Mouse (Mus musculus): ENCODE data around the gene Atf3. TPM values are rescaled to one million over a fixed set of nuclear protein-coding genes. Genes with fewer than 3 reads are reported as not detected.

The Atf3 gene
- polyA plus RNA-seq, 1 experiment from 2014 or later, result 4.6 TPM

DNA sequence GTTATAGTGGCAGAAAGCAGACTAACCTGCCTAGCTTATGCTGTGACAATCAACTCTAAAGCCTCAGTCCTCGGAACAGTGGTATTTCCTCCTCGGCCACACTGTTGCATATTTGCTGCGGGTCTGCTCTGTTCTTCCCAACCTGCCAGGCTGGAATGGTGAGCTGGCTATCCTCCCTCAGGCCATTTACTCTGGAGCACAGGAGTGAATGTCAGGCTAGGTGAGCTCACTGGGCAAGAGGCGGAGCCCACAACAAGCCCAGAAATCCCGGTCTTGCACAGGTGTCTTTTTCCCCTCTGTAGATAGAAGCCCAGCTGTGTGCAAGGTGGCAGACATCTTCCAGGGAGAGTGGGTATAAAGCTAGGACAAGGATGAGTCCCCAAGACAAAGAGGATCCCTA, 13.0 kb downstream of the Atf3 start:
- peak; percentile 2 for DNase-seq (ENCODE audit: low spot score, missing footprints)

DNA sequence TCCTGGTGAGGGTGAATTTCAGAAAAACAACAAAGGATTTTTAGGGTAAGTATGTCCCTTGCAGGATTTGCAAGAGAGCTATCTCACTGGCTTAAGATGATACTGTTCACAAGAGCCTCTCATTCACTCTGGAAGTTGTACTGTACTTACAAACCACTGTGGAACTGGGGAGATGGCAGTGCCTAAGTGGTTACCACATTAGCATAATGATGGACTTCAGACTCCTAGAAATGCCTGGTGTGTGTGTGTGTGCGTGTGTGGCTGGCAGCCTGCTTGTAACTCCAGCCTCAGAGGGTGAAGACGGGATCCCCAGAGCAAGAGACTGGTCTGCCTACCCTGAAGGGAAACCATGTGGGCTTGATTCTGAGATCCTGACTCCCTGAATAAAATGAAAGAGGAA, 14.3 kb downstream of the Atf3 start:
- no peak overlapping the region for H3K9ac ChIP-seq (ENCODE audit: low read length)
- no peaks in the 10 kb centered on the region for H3K4me1 ChIP-seq (ENCODE audit: control insufficient read depth, insufficient read depth, low read length)
- no peak overlapping the region for H3K27ac ChIP-seq (ENCODE audit: low read depth, low read length)
- H3K27me3 ChIP-seq (ENCODE audit: control insufficient read depth, insufficient read depth, low read length), result no peaks in the 10 kb centered on the region
- 76% methylated on average over 2 of the region's 2 CpGs for WGBS
- H3K4me3 ChIP-seq (ENCODE audit: low read depth, low read length), result no peak overlapping the region
- DNase-seq (ENCODE audit: low spot score, missing footprints) (peak; percentile 65), ATAC-seq (ENCODE audit: low FRiP score) (no peak)
- no peaks in the 10 kb centered on the region for H3K9me3 ChIP-seq (ENCODE audit: control insufficient read depth, low read length)
- H3K36me3 ChIP-seq (ENCODE audit: control insufficient read depth, insufficient read depth, low read length), result no peaks in the 10 kb centered on the region
- no peak overlapping the region for H3K4me2 ChIP-seq

More for the DNA sequence above, 13.0 kb downstream of the Atf3 start:
- Histone ChIP-seq H3K4me1 (ENCODE audit: control insufficient read depth, insufficient read depth, low read length) (no peaks in the 10 kb centered on the region), H3K4me2 (no peak overlapping the region), H3K27me3 (ENCODE audit: control insufficient read depth, insufficient read depth, low read length) (no peaks in the 10 kb centered on the region), H3K9me3 (ENCODE audit: control insufficient read depth, low read length) (no peaks in the 10 kb centered on the region), H3K9ac (ENCODE audit: low read length) (no peak overlapping the region), H3K4me3 (ENCODE audit: low read depth, low read length) (no peak overlapping the region), H3K27ac (ENCODE audit: low read depth, low read length) (no peak overlapping the region), H3K36me3 (ENCODE audit: control insufficient read depth, insufficient read depth, low read length) (no peaks in the 10 kb centered on the region)
- 81% methylated on average over 5 of the region's 5 CpGs for WGBS
- ATAC-seq (ENCODE audit: low FRiP score), result no peak

DNA sequence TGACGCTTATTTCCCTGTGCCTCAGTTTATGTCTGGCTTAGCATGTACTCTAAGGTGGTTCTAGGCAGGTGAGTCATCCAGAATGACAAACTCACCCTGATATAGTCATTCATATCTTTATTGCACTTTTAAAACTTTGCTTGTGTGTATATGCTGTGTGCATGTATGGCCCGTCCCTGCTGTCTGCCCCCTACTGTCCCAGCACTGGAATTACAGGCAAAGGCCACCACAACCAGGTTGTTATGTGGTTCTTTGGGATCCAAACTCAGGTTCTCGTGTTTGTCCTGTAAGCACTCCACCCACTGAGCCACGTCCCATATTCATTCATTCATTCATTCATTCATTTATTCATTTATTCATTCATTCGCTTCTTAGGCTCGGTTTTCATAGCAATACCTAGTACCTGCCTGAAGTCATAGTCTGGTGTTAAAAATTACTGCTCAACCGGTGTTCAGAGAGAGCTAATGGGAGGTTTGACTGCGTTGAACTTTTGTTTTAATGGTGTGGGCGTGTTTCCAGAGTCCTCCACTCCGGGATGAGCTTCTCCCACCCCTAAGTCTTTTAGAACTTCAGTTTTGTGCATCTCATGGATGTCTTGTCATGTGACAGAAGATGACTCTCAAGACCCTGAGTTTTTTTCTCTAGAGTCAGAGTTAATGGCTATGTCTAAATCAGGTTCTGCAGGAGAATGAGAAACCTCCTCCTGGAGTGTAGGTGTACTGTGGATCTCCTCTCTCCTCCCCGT, 15.5 kb downstream of the Atf3 start:
- Histone ChIP-seq H3K27ac (ENCODE audit: low read depth, low read length) (no peak overlapping the region), H3K9me3 (ENCODE audit: control insufficient read depth, low read length) (no peaks in the 10 kb centered on the region), H3K9ac (ENCODE audit: low read length) (no peak overlapping the region), H3K4me2 (no peak overlapping the region), H3K36me3 (ENCODE audit: control insufficient read depth, insufficient read depth, low read length) (no peaks in the 10 kb centered on the region), H3K4me1 (ENCODE audit: control insufficient read depth, insufficient read depth, low read length) (no peaks in the 10 kb centered on the region), H3K4me3 (ENCODE audit: low read depth, low read length) (no peak overlapping the region), H3K27me3 (ENCODE audit: control insufficient read depth, insufficient read depth, low read length) (no peaks in the 10 kb centered on the region)
- DNase-seq (ENCODE audit: low spot score, missing footprints), result peak; percentile 69
- WGBS, result 87% methylated on average over 11 of the region's 11 CpGs
- no peak for ATAC-seq (ENCODE audit: low FRiP score)

DNA sequence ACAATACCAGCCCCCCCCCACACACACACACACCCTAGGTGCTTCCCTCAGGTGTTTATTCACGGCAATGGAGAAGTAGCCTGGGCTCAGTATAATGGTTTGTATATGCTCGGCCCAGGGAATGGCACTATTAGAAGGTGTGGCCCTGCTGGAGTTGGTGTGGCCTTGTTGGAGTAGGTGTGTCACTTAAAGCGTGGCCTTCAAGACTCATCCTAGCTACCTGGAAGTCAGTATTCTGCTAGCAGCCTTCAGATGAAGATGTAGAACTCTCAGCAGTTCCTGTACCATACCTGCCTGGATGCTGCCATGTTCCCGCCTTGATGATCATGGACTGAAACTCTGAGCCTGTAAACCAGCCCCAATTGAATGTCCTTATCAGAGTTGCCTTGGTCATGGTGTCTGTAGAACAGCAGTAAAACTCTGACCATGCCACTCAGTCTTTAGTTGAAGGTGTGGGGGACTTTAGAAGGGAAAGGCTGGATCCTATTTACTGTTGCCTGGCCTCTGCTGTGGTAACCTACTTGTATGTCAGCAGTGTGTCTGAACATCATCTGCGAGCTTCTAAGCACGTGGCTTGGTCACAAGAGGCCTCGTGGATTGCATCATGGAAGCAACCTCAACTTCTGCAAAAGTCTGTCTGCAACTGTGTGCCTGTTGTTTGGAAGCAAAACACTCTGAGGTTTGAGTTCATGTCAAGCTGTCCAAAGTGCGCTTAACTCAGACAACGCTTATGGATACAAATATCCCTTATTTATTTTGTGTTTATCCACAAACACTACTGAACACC, 16.8 kb downstream of the Atf3 start:
- ATAC-seq (ENCODE audit: low FRiP score) (no peak), DNase-seq (ENCODE audit: low spot score, missing footprints) (peak; percentile 64)
- H3K27ac ChIP-seq (ENCODE audit: low read depth, low read length), result no peak overlapping the region
- H3K9ac ChIP-seq (ENCODE audit: low read length), result no peak overlapping the region
- H3K36me3 ChIP-seq (ENCODE audit: control insufficient read depth, insufficient read depth, low read length), result no peaks in the 10 kb centered on the region
- no peak overlapping the region for H3K4me2 ChIP-seq
- no peak overlapping the region for H3K4me3 ChIP-seq (ENCODE audit: low read depth, low read length)
- no peaks in the 10 kb centered on the region for H3K4me1 ChIP-seq (ENCODE audit: control insufficient read depth, insufficient read depth, low read length)
- no peaks in the 10 kb centered on the region for H3K27me3 ChIP-seq (ENCODE audit: control insufficient read depth, insufficient read depth, low read length)
- H3K9me3 ChIP-seq (ENCODE audit: control insufficient read depth, low read length), result no peaks in the 10 kb centered on the region
- 88% methylated on average over 9 of the region's 9 CpGs for WGBS

DNA sequence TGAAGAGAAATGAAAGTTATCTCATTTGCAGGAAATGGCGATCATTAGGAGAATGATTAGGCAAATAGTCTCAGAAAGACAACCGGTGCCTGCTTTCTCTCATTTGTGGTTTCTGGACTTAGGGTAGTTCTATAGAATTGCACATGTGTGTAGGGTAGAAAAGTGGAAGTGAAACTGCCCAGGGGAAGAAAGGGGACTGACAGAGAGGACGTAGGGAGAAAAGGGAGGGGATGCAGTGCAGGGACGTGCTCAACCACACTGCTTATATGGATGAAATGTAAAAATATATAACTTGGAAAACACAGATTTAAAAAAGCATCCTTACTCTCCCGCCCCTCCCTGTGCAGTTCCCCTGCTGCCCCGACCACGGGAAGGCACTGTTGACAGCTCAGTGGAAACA, 19.9 kb downstream of the Atf3 start:
- no peak overlapping the region for H3K4me2 ChIP-seq
- H3K27me3 ChIP-seq (ENCODE audit: control insufficient read depth, insufficient read depth, low read length), result no peaks in the 10 kb centered on the region
- no peak for DNase-seq (ENCODE audit: low spot score, missing footprints)
- H3K36me3 ChIP-seq (ENCODE audit: control insufficient read depth, insufficient read depth, low read length), result no peaks in the 10 kb centered on the region
- ATAC-seq (ENCODE audit: low FRiP score), result no peak
- no peak overlapping the region for H3K9ac ChIP-seq (ENCODE audit: low read length)
- no peaks in the 10 kb centered on the region for H3K9me3 ChIP-seq (ENCODE audit: control insufficient read depth, low read length)
- H3K27ac ChIP-seq (ENCODE audit: low read depth, low read length), result no peak overlapping the region
- 82% methylated on average over 7 of the region's 7 CpGs for WGBS
- H3K4me3 ChIP-seq (ENCODE audit: low read depth, low read length), result no peak overlapping the region
- H3K4me1 ChIP-seq (ENCODE audit: control insufficient read depth, insufficient read depth, low read length), result no peaks in the 10 kb centered on the region

DNA sequence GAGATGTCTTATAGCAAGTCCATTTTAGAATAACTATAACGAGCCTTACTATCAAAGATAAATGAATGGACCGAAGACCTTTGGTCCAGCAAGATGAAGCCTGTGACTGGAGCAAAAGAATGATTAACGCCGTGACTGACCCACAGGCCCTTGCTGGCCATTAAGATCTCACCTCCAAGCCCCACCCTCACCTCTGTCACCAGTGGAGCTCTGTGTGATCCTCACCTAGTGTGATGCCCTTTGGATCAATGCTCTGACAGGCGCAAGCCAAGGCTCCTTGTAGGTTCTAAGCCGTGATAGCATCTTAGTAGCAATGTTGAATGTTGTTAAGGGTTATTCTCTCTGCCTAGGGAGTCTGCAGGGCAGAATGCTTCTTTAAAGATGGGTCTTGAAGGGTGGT, 21.8 kb downstream of the Atf3 start:
- Histone ChIP-seq H3K4me1 (ENCODE audit: control insufficient read depth, insufficient read depth, low read length) (no peaks in the 10 kb centered on the region), H3K4me2 (no peak overlapping the region), H3K9me3 (ENCODE audit: control insufficient read depth, low read length) (no peaks in the 10 kb centered on the region), H3K27ac (ENCODE audit: low read depth, low read length) (no peak overlapping the region), H3K27me3 (ENCODE audit: control insufficient read depth, insufficient read depth, low read length) (no peaks in the 10 kb centered on the region), H3K4me3 (ENCODE audit: low read depth, low read length) (no peak overlapping the region), H3K9ac (ENCODE audit: low read length) (no peak overlapping the region), H3K36me3 (ENCODE audit: control insufficient read depth, insufficient read depth, low read length) (no peaks in the 10 kb centered on the region)
- ATAC-seq (ENCODE audit: low FRiP score) (no peak), DNase-seq (ENCODE audit: low spot score, missing footprints) (peak; percentile 14)
- WGBS, result 94% methylated on average over 6 of the region's 6 CpGs

DNA sequence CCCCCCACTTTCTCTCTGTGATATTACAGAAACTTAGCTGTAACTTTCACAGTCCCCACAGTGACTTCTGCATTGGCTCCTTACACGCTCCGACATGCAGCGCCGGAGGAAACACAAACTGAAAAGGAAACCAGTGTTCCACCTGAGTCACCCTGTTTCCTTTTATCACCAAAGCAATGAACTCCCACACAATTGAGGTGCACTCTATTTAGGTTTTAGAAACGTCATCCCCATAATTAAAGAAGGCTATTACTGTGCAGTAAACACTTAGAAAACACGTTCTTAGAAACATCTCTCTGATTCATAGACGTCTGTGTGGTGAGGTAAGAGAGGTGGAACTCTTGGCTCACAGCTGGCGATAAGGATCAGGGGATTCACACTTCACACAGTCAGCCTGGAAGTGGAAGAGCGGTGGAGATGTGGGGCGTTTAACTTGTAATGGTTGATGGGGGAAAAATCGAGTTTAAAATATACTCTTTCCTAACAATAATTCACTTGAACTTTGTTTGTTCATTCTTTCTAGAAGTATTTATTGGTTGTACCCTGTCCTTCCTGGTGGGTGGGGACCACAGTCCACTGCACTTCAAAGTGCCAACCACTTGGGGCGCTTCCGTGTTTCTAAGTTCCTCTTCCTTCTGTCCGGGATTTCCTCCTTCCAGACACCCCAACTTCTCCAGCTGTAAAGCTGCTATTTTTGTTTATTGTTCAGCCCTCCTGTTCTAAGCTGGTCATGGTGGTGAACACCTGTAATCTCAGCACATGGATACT, 24.0 kb downstream of the Atf3 start:
- no peaks in the 10 kb centered on the region for H3K36me3 ChIP-seq (ENCODE audit: control insufficient read depth, insufficient read depth, low read length)
- H3K4me2 ChIP-seq, result no peak overlapping the region
- H3K4me3 ChIP-seq (ENCODE audit: low read depth, low read length), result no peak overlapping the region
- H3K9ac ChIP-seq (ENCODE audit: low read length), result no peak overlapping the region
- no peak overlapping the region for H3K27ac ChIP-seq (ENCODE audit: low read depth, low read length)
- WGBS, result 53% methylated on average over 14 of the region's 14 CpGs
- ATAC-seq (ENCODE audit: low FRiP score) (no peak), DNase-seq (ENCODE audit: low spot score, missing footprints) (peak; percentile 77)
- no peaks in the 10 kb centered on the region for H3K9me3 ChIP-seq (ENCODE audit: control insufficient read depth, low read length)
- H3K27me3 ChIP-seq (ENCODE audit: control insufficient read depth, insufficient read depth, low read length), result no peaks in the 10 kb centered on the region
- H3K4me1 ChIP-seq (ENCODE audit: control insufficient read depth, insufficient read depth, low read length), result peaks cover 6% of the 10 kb centered on the region

DNA sequence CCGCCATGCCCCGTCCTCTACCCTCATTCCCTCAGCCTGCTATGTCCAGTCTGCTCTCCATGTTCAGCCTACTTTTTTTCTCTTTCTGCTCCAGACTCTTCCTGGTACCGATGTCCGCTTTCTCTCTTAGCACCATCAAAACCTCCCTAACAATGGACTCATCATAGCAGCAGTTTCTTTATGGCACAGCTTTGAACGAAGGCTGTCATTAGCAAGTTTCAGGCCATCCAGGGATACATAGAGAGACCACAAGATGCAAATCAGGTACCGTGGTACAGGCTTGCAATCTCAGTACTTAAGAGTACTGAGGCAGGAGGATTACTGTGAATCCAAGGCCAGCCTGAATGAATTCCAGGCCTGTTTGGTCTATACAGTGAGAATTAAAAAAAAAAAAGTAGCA, 25.1 kb downstream of the Atf3 start:
- H3K9me3 ChIP-seq (ENCODE audit: control insufficient read depth, low read length), result no peaks in the 10 kb centered on the region
- ATAC-seq (ENCODE audit: low FRiP score) (no peak), DNase-seq (ENCODE audit: low spot score, missing footprints) (peak; percentile 76)
- H3K4me1 ChIP-seq (ENCODE audit: control insufficient read depth, insufficient read depth, low read length), result peaks cover 6% of the 10 kb centered on the region
- H3K27me3 ChIP-seq (ENCODE audit: control insufficient read depth, insufficient read depth, low read length), result no peaks in the 10 kb centered on the region
- no peak overlapping the region for H3K4me3 ChIP-seq (ENCODE audit: low read depth, low read length)
- no peak overlapping the region for H3K4me2 ChIP-seq
- no peaks in the 10 kb centered on the region for H3K36me3 ChIP-seq (ENCODE audit: control insufficient read depth, insufficient read depth, low read length)
- H3K9ac ChIP-seq (ENCODE audit: low read length), result no peak overlapping the region
- WGBS, result 83% methylated on average over 6 of the region's 6 CpGs
- no peak overlapping the region for H3K27ac ChIP-seq (ENCODE audit: low read depth, low read length)

DNA sequence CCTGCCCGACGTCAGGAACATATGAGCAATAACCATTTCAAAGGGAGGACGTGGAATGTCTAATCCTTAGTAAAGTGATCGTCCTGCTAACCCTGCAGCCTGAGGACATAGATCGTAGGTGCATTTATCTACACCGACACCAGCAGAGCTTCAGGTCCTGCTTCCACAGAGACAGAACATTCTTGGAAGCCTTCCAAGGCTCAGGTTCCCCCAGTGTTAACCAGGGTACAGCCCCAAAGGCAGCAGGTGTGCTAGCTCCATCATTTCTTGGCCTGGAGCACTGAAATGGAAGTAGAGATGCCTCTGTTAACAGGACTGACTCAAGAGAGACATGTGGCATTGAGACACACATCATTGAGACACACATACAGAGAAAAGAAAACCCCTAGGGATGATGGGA, 25.6 kb downstream of the Atf3 start:
- no peak overlapping the region for H3K4me3 ChIP-seq (ENCODE audit: low read depth, low read length)
- H3K4me1 ChIP-seq (ENCODE audit: control insufficient read depth, insufficient read depth, low read length), result peaks cover 6% of the 10 kb centered on the region
- H3K27ac ChIP-seq (ENCODE audit: low read depth, low read length), result no peak overlapping the region
- no peaks in the 10 kb centered on the region; the same call in 1 of the 2 replicates for H3K27me3 ChIP-seq (ENCODE audit: control insufficient read depth, insufficient read depth, low read length)
- H3K36me3 ChIP-seq (ENCODE audit: control insufficient read depth, insufficient read depth, low read length), result no peaks in the 10 kb centered on the region
- no peak for DNase-seq (ENCODE audit: low spot score, missing footprints)
- no peak overlapping the region for H3K4me2 ChIP-seq
- ATAC-seq (ENCODE audit: low FRiP score), result no peak
- WGBS, result 50% methylated on average over 6 of the region's 6 CpGs
- no peaks in the 10 kb centered on the region for H3K9me3 ChIP-seq (ENCODE audit: control insufficient read depth, low read length)
- no peak overlapping the region for H3K9ac ChIP-seq (ENCODE audit: low read length)
